Mouse (Mus musculus): ENCODE measurements around the gene Gm4312.
"Not testable (repeated sequence)": the region's sequence is repeated elsewhere in the genome, so short reads cannot be mapped to it uniquely, and the experiment has no call there.

Gm4312 gene

GRCm38 (mm10) chr10:100382460-100382859 lies at the start of gene Gm4312:
Gene Gm4312, minus strand, starts transcription at chr10:100382560.
- not testable (repeated sequence) for DNase-seq (ENCODE audit: low spot score)

- no peak for DNase-seq (ENCODE audit: low spot score)
These were observed 45.2 kb upstream of the Gm4312 start for GRCm38 (mm10) chr10:100427592-100427991.

DNA sequence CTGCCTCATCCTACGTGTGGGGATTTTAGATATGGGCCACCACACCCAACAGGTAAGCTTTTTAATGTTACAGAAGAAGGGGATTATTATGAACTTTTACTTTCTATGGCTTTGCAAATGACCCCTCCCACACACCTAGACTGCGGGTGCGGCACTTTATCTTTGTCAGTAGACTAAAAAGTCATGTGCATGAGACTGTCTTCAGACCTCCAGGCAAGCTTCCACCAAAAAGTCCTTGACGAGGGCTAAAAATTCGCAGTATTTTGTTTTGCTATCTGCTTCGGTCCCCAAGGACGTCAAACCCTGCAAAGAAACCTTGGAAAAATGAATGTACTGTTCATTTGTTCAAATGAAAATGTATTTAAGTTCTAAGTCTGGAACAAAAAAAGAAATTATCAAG lies 33.2 kb upstream of the Gm4312 start:
- no peak for DNase-seq (ENCODE audit: low spot score)

- DNase-seq (ENCODE audit: low spot score), result not testable (repeated sequence)
These were observed 19.9 kb upstream of the Gm4312 start for GRCm38 (mm10) chr10:100402301-100402700.

DNA sequence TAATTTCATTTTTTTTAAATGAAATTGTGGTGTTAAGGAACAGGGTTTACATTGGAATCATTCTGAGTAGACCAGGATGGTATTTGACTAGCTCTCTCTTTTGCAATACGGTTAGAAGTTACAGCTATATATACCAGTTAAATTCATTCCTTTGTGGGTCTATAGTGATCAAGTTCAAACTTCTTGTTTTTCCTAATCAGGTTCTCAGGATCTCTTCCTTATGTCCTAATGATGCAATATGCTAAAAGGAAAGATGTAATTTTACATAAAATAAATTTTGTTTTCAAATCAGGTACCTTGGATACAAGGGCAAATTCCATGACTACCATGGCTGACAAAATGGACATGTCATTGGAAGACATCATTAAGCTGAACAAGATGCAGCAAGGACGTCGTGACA lies 21.3 kb downstream of the Gm4312 start, which contains the start of gene Gm4307:
Gm4307 (plus strand) TSS at position 301 of the 400 bp plus-strand sequence.
- DNase-seq (ENCODE audit: low spot score), result not testable (repeated sequence)

- DNase-seq (ENCODE audit: low spot score), result peak; percentile 0
These were observed 25.5 kb downstream of the Gm4312 start for GRCm38 (mm10) chr10:100356841-100357240.

GRCm38 (mm10) chr10:100350793-100351192 lies 31.6 kb downstream of the Gm4312 start, which contains the start of gene Gm4305:
Gene Gm4305, plus strand, starts transcription at chr10:100351093.
- not testable (repeated sequence) for DNase-seq (ENCODE audit: low spot score)

DNA sequence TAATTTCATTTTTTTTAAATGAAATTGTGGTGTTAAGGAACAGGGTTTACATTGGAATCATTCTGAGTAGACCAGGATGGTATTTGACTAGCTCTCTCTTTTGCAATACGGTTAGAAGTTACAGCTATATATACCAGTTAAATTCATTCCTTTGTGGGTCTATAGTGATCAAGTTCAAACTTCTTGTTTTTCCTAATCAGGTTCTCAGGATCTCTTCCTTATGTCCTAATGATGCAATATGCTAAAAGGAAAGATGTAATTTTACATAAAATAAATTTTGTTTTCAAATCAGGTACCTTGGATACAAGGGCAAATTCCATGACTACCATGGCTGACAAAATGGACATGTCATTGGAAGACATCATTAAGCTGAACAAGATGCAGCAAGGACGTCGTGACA lies 36.7 kb downstream of the Gm4312 start, which contains the start of gene Gm4303:
Gm4303 (plus strand) TSS at position 301 of the 400 bp plus-strand sequence.
- DNase-seq (ENCODE audit: low spot score), result not testable (repeated sequence)

GRCm38 (mm10) chr10:100340536-100340935 lies 41.8 kb downstream of the Gm4312 start, which contains the start of gene Gm4302:
Gene Gm4302, plus strand, starts transcription at chr10:100340836.
- not testable (repeated sequence) for DNase-seq (ENCODE audit: low spot score)

DNA sequence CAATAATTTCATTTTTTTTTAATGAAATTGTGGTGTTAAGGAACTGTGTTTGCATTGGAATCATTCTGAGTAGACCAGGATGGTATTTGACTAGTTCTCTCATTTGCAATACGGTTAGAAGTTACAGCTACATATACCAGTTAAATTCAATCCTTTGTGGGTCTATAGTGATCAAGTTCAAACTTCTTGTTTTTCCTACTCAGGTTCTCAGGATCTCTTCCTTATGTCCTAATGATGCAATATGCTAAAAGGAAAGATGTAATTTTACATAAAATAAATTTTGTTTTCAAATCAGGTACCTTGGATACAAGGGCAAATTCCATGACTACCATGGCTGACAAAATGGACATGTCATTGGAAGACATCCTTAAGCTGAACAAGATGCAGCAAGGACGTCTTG lies 47.0 kb downstream of the Gm4312 start, which contains the start of gene Gm4301:
Gm4301 (plus strand) TSS at position 301 of the 400 bp plus-strand sequence.
- DNase-seq (ENCODE audit: low spot score), result not testable (repeated sequence)

Data from T-cell, adult 2 months (primary cell).